Mouse (Mus musculus) layer of hippocampus, postnatal 25 days (tissue): Measurements from ENCODE around the gene Fra10ac1. TPM values are rescaled to one million over a fixed set of nuclear protein-coding genes. Genes with fewer than 3 reads are reported as not detected.
A peak's percentile ranks its signal among the peaks of the same experiment; 100 is the strongest.

ENCODE experiments used
- DNase-seq, 2 experiments: peaks; one replicate each; pipeline ENCODE4 v3.0.0; 2022; ENCODE audit warnings: mixed read lengths in 2 of 2, low spot score in 1 of 2; ENCODE audit errors: extremely low spot score in 1 of 2
- total RNA-seq, 2 experiments: library from RNA; stranded (reverse); gene quantifications; 2 replicates each; pipeline ENCODE4 v1.2.3; 2021

Gene Fra10ac1
- total RNA-seq, 2 experiments from 2014 or later = 16.3 to 22.6 TPM

- DNase-seq = no peak
Measured at GRCm38 (mm10) chr19:38232516-38232915, 8.6 kb upstream of the Fra10ac1 start.

- no peak for DNase-seq
Measured at GRCm38 (mm10) chr19:38232087-38232486, 8.1 kb upstream of the Fra10ac1 start.

- no peak for DNase-seq
Measured at GRCm38 (mm10) chr19:38228699-38229098, 4.7 kb upstream of the Fra10ac1 start.

GRCm38 (mm10) chr19:38224685-38225060 lies 717 bp upstream of the Fra10ac1 start:
- no peak for DNase-seq

GRCm38 (mm10) chr19:38223356-38223904 lies 526 bp downstream of the Fra10ac1 start:
- no peak for DNase-seq

GRCm38 (mm10) chr19:38217696-38218095 lies 6.3 kb downstream of the Fra10ac1 start:
- no peak for DNase-seq

GRCm38 (mm10) chr19:38206669-38207068 lies 17.3 kb downstream of the Fra10ac1 start:
- peak in 1 of 2 experiments; percentile 60 for DNase-seq

GRCm38 (mm10) chr19:38198731-38199130 lies 25.2 kb downstream of the Fra10ac1 start:
- no peak for DNase-seq

GRCm38 (mm10) chr19:38195245-38195644 lies 28.7 kb downstream of the Fra10ac1 start:
- no peak for DNase-seq

- DNase-seq = no peak
Measured at GRCm38 (mm10) chr19:38191446-38191845, 32.5 kb downstream of the Fra10ac1 start.

GRCm38 (mm10) chr19:38190606-38191005 lies 33.4 kb downstream of the Fra10ac1 start:
- no peak for DNase-seq

- DNase-seq = no peak
Measured at GRCm38 (mm10) chr19:38187345-38187680, 36.6 kb downstream of the Fra10ac1 start.

GRCm38 (mm10) chr19:38186631-38187344 lies 37.2 kb downstream of the Fra10ac1 start:
- no peak for DNase-seq

- no peak for DNase-seq
Measured at GRCm38 (mm10) chr19:38179675-38180074, 44.3 kb downstream of the Fra10ac1 start.

- DNase-seq = no peak
Measured at GRCm38 (mm10) chr19:38164633-38165032, 59.3 kb downstream of the Fra10ac1 start.

- DNase-seq = no peak
Measured at GRCm38 (mm10) chr19:38161648-38162354, 62.2 kb downstream of the Fra10ac1 start.

GRCm38 (mm10) chr19:38156243-38156642 lies 67.7 kb downstream of the Fra10ac1 start:
- DNase-seq = no peak

GRCm38 (mm10) chr19:38143540-38144271 lies 80.2 kb downstream of the Fra10ac1 start:
- no peak for DNase-seq
